Mouse (Mus musculus): ENCODE data around the gene Lyg1.

DNA sequence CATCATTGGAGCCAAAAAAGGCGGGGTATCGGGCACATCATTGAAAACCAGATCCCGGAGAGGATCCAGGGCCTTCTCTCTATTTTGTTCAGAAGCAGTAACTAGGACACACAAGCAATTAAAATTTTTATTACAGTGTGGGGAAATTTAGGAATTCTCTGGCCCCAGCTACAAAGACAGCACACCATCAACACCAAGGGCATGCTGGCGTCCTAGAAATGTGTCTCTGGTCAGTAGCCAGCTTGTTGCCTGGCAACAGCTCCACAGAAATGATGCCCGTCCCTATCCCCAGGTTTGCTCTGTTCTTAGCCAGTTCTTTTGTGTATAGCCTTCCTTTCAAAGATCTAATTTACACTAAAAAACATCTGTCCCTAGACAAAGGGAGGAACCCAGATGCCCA lies 1.9 kb upstream of the Lyg1 start:
- no peak for TF ChIP-seq CTCF (IDR thresholded peaks at IDR 0.05; ENCODE audit: low read depth, low read length)
- TF ChIP-seq POLR2A (IDR thresholded peaks at IDR 0.05; ENCODE audit: insufficient read depth, low read length), result no peak

Measured in ES-Bruce4 (cell line).